Mouse (Mus musculus): ENCODE data around the gene Bola2. TPM values are rescaled to one million over a fixed set of nuclear protein-coding genes. Genes with fewer than 3 reads are reported as not detected.
"Not testable (repeated sequence)": the region's sequence is repeated elsewhere in the genome, so short reads cannot be mapped to it uniquely, and the experiment has no call there.

The Bola2 gene
- polyA plus RNA-seq, 1 experiment from 2014 or later: 114 TPM

GRCm38 (mm10) chr7:126717566-126717965 is 22.4 kb downstream of the Bola2 start:
- Histone ChIP-seq H3K9ac (no peak overlapping the region), H3K27me3 (replicated peaks) (no peaks in the 10 kb centered on the region), H3K4me3 (replicated peaks) (no peak overlapping the region), H3K9me3 (no peaks in the 10 kb centered on the region), H3K4me1 (no peaks in the 10 kb centered on the region), H3K4me2 (no peak overlapping the region), H3K36me3 (no peaks in the 10 kb centered on the region), H3K27ac (no peak overlapping the region)
- 71% methylated on average over 3 of the region's 3 CpGs for WGBS
- ATAC-seq (ENCODE audit: insufficient read depth, low FRiP score, low read depth): no peak

GRCm38 (mm10) chr7:126718787-126719337 is 23.7 kb downstream of the Bola2 start:
- no peak overlapping the region for H3K4me2 ChIP-seq
- no peaks in the 10 kb centered on the region for H3K4me1 ChIP-seq
- no peak overlapping the region for H3K9ac ChIP-seq
- ATAC-seq (ENCODE audit: insufficient read depth, low FRiP score, low read depth): no peak
- H3K9me3 ChIP-seq: no peaks in the 10 kb centered on the region
- H3K27me3 ChIP-seq (replicated peaks): no peaks in the 10 kb centered on the region
- H3K4me3 ChIP-seq (replicated peaks): no peak overlapping the region
- H3K27ac ChIP-seq: no peak overlapping the region
- WGBS: 90% methylated on average over 5 of the region's 5 CpGs
- no peaks in the 10 kb centered on the region for H3K36me3 ChIP-seq

- Histone ChIP-seq H3K27me3 (replicated peaks) (no peaks in the 10 kb centered on the region), H3K4me3 (replicated peaks) (no peak overlapping the region), H3K9me3 (no peaks in the 10 kb centered on the region), H3K4me1 (no peaks in the 10 kb centered on the region), H3K9ac (no peak overlapping the region), H3K36me3 (no peaks in the 10 kb centered on the region), H3K4me2 (no peak overlapping the region), H3K27ac (no peak overlapping the region)
- WGBS: 86% methylated on average over 13 of the region's 13 CpGs
- ATAC-seq (ENCODE audit: insufficient read depth, low FRiP score, low read depth): no peak
Observed at GRCm38 (mm10) chr7:126721635-126722034, 26.4 kb downstream of the Bola2 start.

GRCm38 (mm10) chr7:126725077-126725476 is 29.9 kb downstream of the Bola2 start:
- no peak overlapping the region for H3K9ac ChIP-seq
- 69% methylated on average over 3 of the region's 3 CpGs for WGBS

GRCm38 (mm10) chr7:126725667-126726066 is 30.5 kb downstream of the Bola2 start:
- H3K27ac ChIP-seq: no peak overlapping the region
- no peaks in the 10 kb centered on the region for H3K36me3 ChIP-seq
- H3K4me1 ChIP-seq: no peaks in the 10 kb centered on the region
- H3K9ac ChIP-seq: no peak overlapping the region
- H3K27me3 ChIP-seq (replicated peaks): no peaks in the 10 kb centered on the region
- 78% methylated on average over 5 of the region's 5 CpGs for WGBS
- H3K4me2 ChIP-seq: no peak overlapping the region
- ATAC-seq (ENCODE audit: insufficient read depth, low FRiP score, low read depth): no peak
- H3K4me3 ChIP-seq (replicated peaks): no peak overlapping the region
- H3K9me3 ChIP-seq: no peaks in the 10 kb centered on the region

More at GRCm38 (mm10) chr7:126725077-126725476, 29.9 kb downstream of the Bola2 start:
- Histone ChIP-seq H3K27me3 (replicated peaks) (no peaks in the 10 kb centered on the region), H3K36me3 (no peaks in the 10 kb centered on the region), H3K27ac (no peak overlapping the region), H3K9me3 (no peaks in the 10 kb centered on the region), H3K4me3 (replicated peaks) (no peak overlapping the region), H3K4me1 (no peaks in the 10 kb centered on the region), H3K4me2 (no peak overlapping the region)
- ATAC-seq (ENCODE audit: insufficient read depth, low FRiP score, low read depth): no peak

- H3K9ac ChIP-seq; H3K27ac ChIP-seq; H3K4me2 ChIP-seq; H3K36me3 ChIP-seq; H3K4me1 ChIP-seq; ATAC-seq (ENCODE audit: insufficient read depth, low FRiP score, low read depth); H3K4me3 ChIP-seq (replicated peaks); H3K9me3 ChIP-seq; H3K27me3 ChIP-seq (replicated peaks): not testable (repeated sequence)
- 69% methylated on average over 4 of the region's 4 CpGs for WGBS
Observed at GRCm38 (mm10) chr7:126730256-126730789, 35.1 kb downstream of the Bola2 start.

- ATAC-seq (ENCODE audit: insufficient read depth, low FRiP score, low read depth): no peak
- no peak overlapping the region for H3K9ac ChIP-seq
- no peak overlapping the region for H3K4me2 ChIP-seq
- no peaks in the 10 kb centered on the region for H3K4me1 ChIP-seq
- H3K4me3 ChIP-seq (replicated peaks): no peak overlapping the region
- H3K27ac ChIP-seq: no peak overlapping the region
- H3K36me3 ChIP-seq: no peaks in the 10 kb centered on the region
- WGBS: 74% methylated on average over 8 of the region's 8 CpGs
- no peaks in the 10 kb centered on the region for H3K27me3 ChIP-seq (replicated peaks)
- no peaks in the 10 kb centered on the region for H3K9me3 ChIP-seq
Observed at GRCm38 (mm10) chr7:126736122-126736521, 40.9 kb downstream of the Bola2 start.

GRCm38 (mm10) chr7:126739551-126739950 is 44.4 kb downstream of the Bola2 start:
- 86% methylated on average over 17 of the region's 17 CpGs for WGBS
- Histone ChIP-seq H3K9me3 (no peaks in the 10 kb centered on the region), H3K4me3 (replicated peaks) (no peak overlapping the region), H3K27me3 (replicated peaks) (no peaks in the 10 kb centered on the region), H3K4me2 (no peak overlapping the region), H3K9ac (no peak overlapping the region), H3K4me1 (no peaks in the 10 kb centered on the region), H3K27ac (no peak overlapping the region), H3K36me3 (no peaks in the 10 kb centered on the region)
- no peak for ATAC-seq (ENCODE audit: insufficient read depth, low FRiP score, low read depth)

GRCm38 (mm10) chr7:126740132-126740735 is 45.0 kb downstream of the Bola2 start:
- ATAC-seq (ENCODE audit: insufficient read depth, low FRiP score, low read depth): no peak
- 77% methylated on average over 13 of the region's 13 CpGs for WGBS
- Histone ChIP-seq H3K36me3 (no peaks in the 10 kb centered on the region), H3K4me3 (replicated peaks) (no peak overlapping the region), H3K9ac (no peak overlapping the region), H3K27ac (no peak overlapping the region), H3K4me2 (no peak overlapping the region), H3K27me3 (replicated peaks) (no peaks in the 10 kb centered on the region), H3K9me3 (no peaks in the 10 kb centered on the region), H3K4me1 (no peaks in the 10 kb centered on the region)

GRCm38 (mm10) chr7:126740977-126741376 is 45.8 kb downstream of the Bola2 start:
- Histone ChIP-seq H3K4me1 (no peaks in the 10 kb centered on the region), H3K4me2 (no peak overlapping the region), H3K9ac (no peak overlapping the region), H3K36me3 (no peaks in the 10 kb centered on the region), H3K9me3 (no peaks in the 10 kb centered on the region), H3K4me3 (replicated peaks) (no peak overlapping the region), H3K27me3 (replicated peaks) (no peaks in the 10 kb centered on the region), H3K27ac (no peak overlapping the region)
- 69% methylated on average over 5 of the region's 5 CpGs for WGBS
- no peak for ATAC-seq (ENCODE audit: insufficient read depth, low FRiP score, low read depth)

GRCm38 (mm10) chr7:126741452-126741851 is 46.3 kb downstream of the Bola2 start:
- Histone ChIP-seq H3K4me2 (no peak overlapping the region), H3K9me3 (no peaks in the 10 kb centered on the region), H3K9ac (no peak overlapping the region), H3K27ac (no peak overlapping the region), H3K4me1 (no peaks in the 10 kb centered on the region), H3K27me3 (replicated peaks) (no peaks in the 10 kb centered on the region), H3K4me3 (replicated peaks) (no peak overlapping the region), H3K36me3 (no peaks in the 10 kb centered on the region)
- 82% methylated on average over 5 of the region's 5 CpGs for WGBS
- no peak for ATAC-seq (ENCODE audit: insufficient read depth, low FRiP score, low read depth)

GRCm38 (mm10) chr7:126741964-126742482 is 46.8 kb downstream of the Bola2 start:
- WGBS: 91% methylated on average over 13 of the region's 13 CpGs
- no peaks in the 10 kb centered on the region for H3K9me3 ChIP-seq
- no peak for ATAC-seq (ENCODE audit: insufficient read depth, low FRiP score, low read depth)
- H3K9ac ChIP-seq: no peak overlapping the region
- H3K27me3 ChIP-seq (replicated peaks): no peaks in the 10 kb centered on the region
- H3K4me1 ChIP-seq: no peaks in the 10 kb centered on the region
- no peak overlapping the region for H3K4me2 ChIP-seq
- H3K36me3 ChIP-seq: no peaks in the 10 kb centered on the region
- H3K27ac ChIP-seq: no peak overlapping the region
- no peak overlapping the region for H3K4me3 ChIP-seq (replicated peaks)

All from stomach, embryonic 15.5 days (tissue).